Mouse (Mus musculus): ENCODE data around the gene Hddc2. TPM values are rescaled to one million over a fixed set of nuclear protein-coding genes. Genes with fewer than 3 reads are reported as not detected.

Hddc2 gene
- total and polyA plus RNA-seq, 2 experiments from 2014 or later = 50.9 to 85.0 TPM

- TF ChIP-seq CTCF (IDR thresholded peaks at IDR 0.05; ENCODE audit: low read depth) = no peak
- DNase-seq (no peak), ATAC-seq (no peak)
- Histone ChIP-seq H3K9ac (no peak overlapping the region), H3K27ac (ENCODE audit: low read depth, low read length) (no peak overlapping the region), H3K4me3 (ENCODE audit: low read depth, low read length) (no peak overlapping the region), H3K4me1 (ENCODE audit: insufficient read depth) (no peaks in the 10 kb centered on the region), H3K27me3 (ENCODE audit: insufficient read depth, low read length) (no peaks in the 10 kb centered on the region), H3K4me2 (ENCODE audit: low read depth) (no peak overlapping the region), H3K36me3 (ENCODE audit: insufficient read depth) (peaks cover 12% of the 10 kb centered on the region), H3K9me3 (ENCODE audit: low read length) (no peaks in the 10 kb centered on the region)
- 82% methylated on average over 1 of the region's 1 CpGs for WGBS
Observed at GRCm38 (mm10) chr10:31329436-31329835, 16.3 kb downstream of the Hddc2 start.

- Histone ChIP-seq H3K36me3 (ENCODE audit: insufficient read depth) (peaks cover 12% of the 10 kb centered on the region), H3K27ac (ENCODE audit: low read depth, low read length) (no peak overlapping the region), H3K9ac (no peak overlapping the region), H3K27me3 (ENCODE audit: insufficient read depth, low read length) (no peaks in the 10 kb centered on the region), H3K4me3 (ENCODE audit: low read depth, low read length) (no peak overlapping the region), H3K4me1 (ENCODE audit: insufficient read depth) (no peaks in the 10 kb centered on the region), H3K9me3 (ENCODE audit: low read length) (no peaks in the 10 kb centered on the region), H3K4me2 (ENCODE audit: low read depth) (no peak overlapping the region)
- TF ChIP-seq CTCF (IDR thresholded peaks at IDR 0.05; ENCODE audit: low read depth) = no peak
- no peak for ATAC-seq
- DNase-seq = no peak
- 85% methylated on average over 3 of the region's 3 CpGs for WGBS
Observed at GRCm38 (mm10) chr10:31330286-31330962, 17.2 kb downstream of the Hddc2 start.

- Histone ChIP-seq H3K36me3 (ENCODE audit: insufficient read depth) (peaks cover 6% of the 10 kb centered on the region), H3K27ac (ENCODE audit: low read depth, low read length) (no peak overlapping the region), H3K4me3 (ENCODE audit: low read depth, low read length) (no peak overlapping the region), H3K9me3 (ENCODE audit: low read length) (no peaks in the 10 kb centered on the region), H3K27me3 (ENCODE audit: insufficient read depth, low read length) (no peaks in the 10 kb centered on the region), H3K4me2 (ENCODE audit: low read depth) (no peak overlapping the region), H3K9ac (no peak overlapping the region), H3K4me1 (ENCODE audit: insufficient read depth) (no peaks in the 10 kb centered on the region)
- ATAC-seq (peak; percentile 60), DNase-seq (peak; percentile 22)
- TF ChIP-seq CTCF (IDR thresholded peaks at IDR 0.05; ENCODE audit: low read depth) = no peak
- WGBS = 48% methylated on average over 4 of the region's 4 CpGs
Observed at GRCm38 (mm10) chr10:31331225-31331775, 18.1 kb downstream of the Hddc2 start.

GRCm38 (mm10) chr10:31336432-31336831 lies 23.2 kb downstream of the Hddc2 start:
- no peaks in the 10 kb centered on the region for H3K27me3 ChIP-seq (ENCODE audit: insufficient read depth, low read length)
- H3K4me2 ChIP-seq (ENCODE audit: low read depth) = no peak overlapping the region
- H3K4me3 ChIP-seq (ENCODE audit: low read depth, low read length) = no peak overlapping the region
- 87% methylated on average over 5 of the region's 5 CpGs for WGBS
- no peak for DNase-seq
- no peak overlapping the region for H3K27ac ChIP-seq (ENCODE audit: low read depth, low read length)
- H3K9me3 ChIP-seq (ENCODE audit: low read length) = no peaks in the 10 kb centered on the region
- no peak overlapping the region for H3K9ac ChIP-seq
- H3K4me1 ChIP-seq (ENCODE audit: insufficient read depth) = no peaks in the 10 kb centered on the region
- no peak for ATAC-seq
- TF ChIP-seq CTCF (IDR thresholded peaks at IDR 0.05; ENCODE audit: low read depth) = no peak
- no peaks in the 10 kb centered on the region for H3K36me3 ChIP-seq (ENCODE audit: insufficient read depth)

GRCm38 (mm10) chr10:31346401-31346800 lies 33.2 kb downstream of the Hddc2 start:
- Histone ChIP-seq H3K9ac (no peak overlapping the region), H3K27ac (ENCODE audit: low read depth, low read length) (no peak overlapping the region), H3K9me3 (ENCODE audit: low read length) (no peaks in the 10 kb centered on the region), H3K4me3 (ENCODE audit: low read depth, low read length) (no peak overlapping the region), H3K27me3 (ENCODE audit: insufficient read depth, low read length) (no peaks in the 10 kb centered on the region), H3K36me3 (ENCODE audit: insufficient read depth) (no peaks in the 10 kb centered on the region), H3K4me1 (ENCODE audit: insufficient read depth) (no peaks in the 10 kb centered on the region), H3K4me2 (ENCODE audit: low read depth) (no peak overlapping the region)
- 78% methylated on average over 8 of the region's 8 CpGs for WGBS
- TF ChIP-seq CTCF (IDR thresholded peaks at IDR 0.05; ENCODE audit: low read depth) = no peak
- ATAC-seq (no peak), DNase-seq (no peak)

- Histone ChIP-seq H3K9me3 (ENCODE audit: low read length) (no peaks in the 10 kb centered on the region), H3K4me1 (ENCODE audit: insufficient read depth) (no peaks in the 10 kb centered on the region), H3K4me2 (ENCODE audit: low read depth) (no peak overlapping the region), H3K4me3 (ENCODE audit: low read depth, low read length) (no peak overlapping the region), H3K9ac (no peak overlapping the region), H3K27me3 (ENCODE audit: insufficient read depth, low read length) (no peaks in the 10 kb centered on the region), H3K36me3 (ENCODE audit: insufficient read depth) (no peaks in the 10 kb centered on the region), H3K27ac (ENCODE audit: low read depth, low read length) (no peak overlapping the region)
- DNase-seq (no peak), ATAC-seq (no peak)
- WGBS = 89% methylated on average over 2 of the region's 2 CpGs
- TF ChIP-seq CTCF (IDR thresholded peaks at IDR 0.05; ENCODE audit: low read depth) = no peak
Observed at GRCm38 (mm10) chr10:31351056-31351455, 37.9 kb downstream of the Hddc2 start.

GRCm38 (mm10) chr10:31352845-31353427 lies 39.8 kb downstream of the Hddc2 start:
- H3K9ac ChIP-seq = no peak overlapping the region
- ATAC-seq = no peak
- 58% methylated on average over 1 of the region's 1 CpGs for WGBS

More at GRCm38 (mm10) chr10:31352845-31353427, 39.8 kb downstream of the Hddc2 start:
- Histone ChIP-seq H3K4me3 (ENCODE audit: low read depth, low read length) (no peak overlapping the region), H3K4me1 (ENCODE audit: insufficient read depth) (no peaks in the 10 kb centered on the region), H3K36me3 (ENCODE audit: insufficient read depth) (no peaks in the 10 kb centered on the region), H3K9me3 (ENCODE audit: low read length) (no peaks in the 10 kb centered on the region), H3K27ac (ENCODE audit: low read depth, low read length) (no peak overlapping the region), H3K27me3 (ENCODE audit: insufficient read depth, low read length) (no peaks in the 10 kb centered on the region), H3K4me2 (ENCODE audit: low read depth) (no peak overlapping the region)
- TF ChIP-seq CTCF (IDR thresholded peaks at IDR 0.05; ENCODE audit: low read depth) = no peak
- no peak for DNase-seq
